Mouse (Mus musculus) embryo, embryonic 10 days (tissue): ENCODE measurements around the gene Harbi1.

Experiments used
- DNase-seq: peaks from one replicate; pipeline ENCODE4 v3.0.0-alpha.2; 2015; ENCODE audit warnings: low spot score

The Harbi1 gene

DNA sequence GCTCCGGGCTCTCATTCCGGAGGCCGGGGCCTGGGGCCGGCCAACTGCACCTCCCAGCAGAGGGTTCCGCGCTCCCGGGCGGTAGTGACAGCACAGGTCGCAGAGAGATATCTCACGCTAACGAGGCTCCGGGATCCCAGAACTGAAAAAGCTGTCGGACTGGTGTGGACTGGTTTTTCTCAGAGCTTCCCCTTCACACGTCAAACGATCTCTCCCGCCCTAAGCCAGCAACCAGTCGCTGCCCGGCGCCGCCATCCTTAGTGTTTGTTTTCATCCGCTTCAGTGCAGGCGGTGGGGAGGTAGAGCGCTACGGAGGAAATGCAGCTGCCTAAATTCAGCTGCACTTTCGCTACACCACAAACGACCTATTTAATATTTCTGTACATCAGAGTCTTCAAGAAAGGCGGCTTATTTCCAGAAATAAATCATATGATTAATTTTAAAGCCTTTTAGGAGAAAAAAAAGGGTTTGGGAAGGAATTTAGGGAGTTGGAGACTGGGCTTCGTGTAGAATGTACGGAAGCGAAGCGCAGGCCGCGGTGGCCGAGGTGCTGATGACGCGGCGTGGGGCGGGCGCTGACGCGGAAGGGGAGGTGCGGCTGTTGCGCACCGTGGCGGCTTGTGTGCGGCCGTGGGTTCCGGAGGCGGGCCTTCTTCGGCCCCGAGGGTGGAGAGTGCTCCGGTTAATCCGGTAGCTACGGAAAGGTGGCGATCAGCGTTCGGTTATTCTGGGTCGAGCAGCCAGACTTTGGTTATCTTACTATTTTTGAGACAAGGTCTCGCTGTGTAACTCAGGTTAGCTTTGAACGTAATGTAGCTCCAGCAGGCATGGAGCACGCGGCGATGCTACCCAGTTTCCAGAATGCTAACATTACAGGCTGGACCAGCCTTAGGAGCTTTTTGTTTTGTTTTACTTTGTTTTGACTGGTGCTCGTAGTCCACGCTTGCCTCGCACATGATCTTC lies at the start of gene Harbi1, which contains the start of gene Atg13:
TSS of gene Harbi1 (plus strand) at position 581 of the 963 bp plus-strand sequence.
TSS of gene Atg13 (minus strand) at position 305 of the 963 bp plus-strand sequence.
- peak; percentile 97 for DNase-seq

DNA sequence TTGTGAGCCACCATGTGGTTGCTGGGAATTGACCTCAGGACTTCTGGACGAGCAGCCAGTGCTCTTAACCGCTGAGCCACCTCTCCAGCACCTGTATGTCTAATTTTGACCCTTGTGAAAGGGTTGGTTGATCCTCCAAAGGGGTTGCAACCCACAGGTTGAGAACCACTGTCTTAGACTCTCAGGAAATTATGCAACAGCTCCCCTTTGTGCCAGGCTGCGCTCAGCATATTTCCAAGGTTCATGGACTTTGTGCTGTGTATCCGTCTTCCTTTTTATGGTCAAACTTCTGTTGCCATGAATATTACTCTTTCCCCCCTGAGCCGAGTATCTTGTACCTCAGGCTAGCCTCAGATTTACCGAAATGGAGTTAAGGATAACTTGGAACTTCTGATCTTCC lies 49.7 kb upstream of the Harbi1 start:
- no peak for DNase-seq

DNA sequence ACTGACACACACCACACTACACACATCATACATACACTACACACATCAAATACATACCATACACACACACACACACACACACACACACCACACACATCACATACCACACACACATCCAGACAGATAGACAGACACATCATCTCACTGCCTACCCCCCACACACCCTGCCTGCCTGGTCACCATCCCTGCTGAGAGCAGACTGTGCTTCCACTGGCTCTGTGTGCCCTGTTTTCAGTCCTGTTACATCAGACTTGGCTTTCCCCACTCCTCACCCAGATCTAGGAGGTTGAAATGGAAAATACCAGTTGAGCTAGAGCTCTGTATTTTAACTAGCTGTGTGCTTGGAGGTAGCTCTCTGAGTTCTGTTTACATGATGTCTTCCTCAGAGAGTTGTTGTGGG lies 45.9 kb upstream of the Harbi1 start:
- no peak for DNase-seq

DNA sequence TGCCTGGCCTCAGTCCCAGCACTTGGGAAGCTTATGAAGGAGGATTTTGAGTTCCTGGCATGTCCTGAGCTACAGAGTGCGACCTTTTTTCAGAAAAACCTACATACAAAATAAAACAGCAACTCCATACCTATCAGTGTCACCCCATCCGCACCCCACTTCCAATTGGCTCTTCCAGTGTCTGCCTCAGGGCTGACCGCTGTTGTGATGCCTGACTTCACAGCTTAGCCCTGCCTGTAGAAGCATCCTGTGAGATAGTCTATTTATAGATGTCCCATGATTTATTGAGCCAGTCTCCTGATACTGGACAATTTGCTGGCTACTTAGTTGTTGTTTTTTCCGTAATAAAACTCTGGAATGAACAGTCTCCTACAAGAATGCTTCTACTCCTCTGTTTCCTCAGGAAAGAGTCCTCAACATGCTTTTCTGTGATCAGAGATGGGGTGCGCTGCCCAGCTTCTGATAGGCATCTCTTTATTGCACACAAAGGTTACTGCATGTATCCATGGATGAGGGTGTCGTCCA lies 44.2 kb upstream of the Harbi1 start:
- DNase-seq, result no peak

DNA sequence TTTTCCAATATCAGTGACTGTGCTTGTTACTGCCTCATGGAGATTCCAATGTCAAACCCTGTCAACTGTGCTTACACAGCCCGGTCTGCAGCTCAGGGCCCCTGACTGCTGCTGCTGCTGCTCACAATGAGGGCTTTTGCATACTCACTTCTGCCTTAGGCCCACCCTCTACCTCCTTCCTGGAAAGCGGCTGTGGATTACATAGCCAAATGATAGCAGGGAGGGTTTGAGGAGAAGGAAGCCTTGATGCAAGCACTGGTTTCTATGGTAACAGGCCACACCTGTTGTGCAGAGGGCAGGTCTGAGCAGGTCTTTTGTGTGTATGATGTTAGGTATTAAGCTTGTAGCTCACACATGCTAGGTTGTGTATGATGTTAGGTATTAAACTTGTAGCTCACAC lies 42.9 kb upstream of the Harbi1 start:
- DNase-seq, result no peak

DNA sequence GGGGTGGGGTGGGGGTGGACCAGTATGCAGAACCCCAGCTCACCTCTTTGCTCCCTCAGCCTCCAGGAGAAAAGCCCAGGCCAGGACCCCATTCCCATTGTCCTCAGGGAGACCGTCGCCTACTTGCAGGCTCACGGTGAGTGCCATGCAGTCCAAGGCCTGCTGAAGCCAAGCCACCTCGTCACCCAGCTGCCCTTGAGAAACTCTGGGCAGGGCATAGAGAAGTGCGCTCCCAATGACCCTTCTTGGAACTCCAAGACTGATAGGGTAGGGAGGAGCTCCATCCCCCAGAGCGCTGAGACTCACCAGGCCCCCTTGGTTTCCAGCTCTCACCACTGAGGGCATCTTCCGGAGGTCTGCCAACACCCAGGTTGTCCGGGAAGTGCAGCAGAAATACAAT lies 41.3 kb upstream of the Harbi1 start:
- DNase-seq, result no peak

DNA sequence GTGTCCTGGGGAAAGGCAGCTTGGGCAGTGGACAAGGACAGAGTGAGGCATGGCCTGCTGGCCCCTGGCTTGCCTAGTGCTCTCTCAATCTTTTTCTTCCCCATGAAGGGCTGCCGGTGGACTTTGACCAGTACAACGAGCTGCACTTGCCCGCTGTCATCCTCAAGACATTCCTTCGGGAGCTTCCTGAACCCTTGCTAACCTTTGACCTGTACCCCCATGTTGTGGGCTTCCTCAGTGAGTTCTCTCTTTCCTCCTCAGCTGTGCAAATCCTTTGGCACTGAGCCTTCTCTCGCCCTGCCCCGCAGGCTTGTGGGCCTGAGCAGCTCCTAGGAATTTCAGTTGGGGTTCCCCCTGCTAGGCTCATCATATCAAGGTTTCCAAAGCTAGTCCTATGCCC lies 40.6 kb upstream of the Harbi1 start:
- DNase-seq, result no peak

DNA sequence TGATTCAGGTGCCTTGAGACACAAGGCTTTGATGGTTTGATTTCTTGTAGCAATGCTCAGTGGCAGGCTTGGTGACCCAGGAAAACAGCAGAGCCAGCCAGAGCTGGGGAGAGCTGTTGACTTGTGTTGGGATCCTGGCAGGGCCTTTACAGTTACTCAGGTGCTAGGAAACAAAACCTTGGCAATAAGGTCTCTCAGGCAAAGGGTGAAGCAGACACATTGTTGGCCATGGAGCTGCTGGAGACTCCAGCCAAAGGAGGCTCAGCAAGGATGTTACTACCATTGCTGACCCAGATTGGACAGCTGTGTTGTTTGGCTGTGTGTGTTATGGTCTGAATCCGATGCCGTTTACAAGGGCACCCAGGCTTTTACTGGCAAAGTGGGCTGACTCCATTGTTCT lies 37.1 kb upstream of the Harbi1 start:
- DNase-seq, result no peak

DNA sequence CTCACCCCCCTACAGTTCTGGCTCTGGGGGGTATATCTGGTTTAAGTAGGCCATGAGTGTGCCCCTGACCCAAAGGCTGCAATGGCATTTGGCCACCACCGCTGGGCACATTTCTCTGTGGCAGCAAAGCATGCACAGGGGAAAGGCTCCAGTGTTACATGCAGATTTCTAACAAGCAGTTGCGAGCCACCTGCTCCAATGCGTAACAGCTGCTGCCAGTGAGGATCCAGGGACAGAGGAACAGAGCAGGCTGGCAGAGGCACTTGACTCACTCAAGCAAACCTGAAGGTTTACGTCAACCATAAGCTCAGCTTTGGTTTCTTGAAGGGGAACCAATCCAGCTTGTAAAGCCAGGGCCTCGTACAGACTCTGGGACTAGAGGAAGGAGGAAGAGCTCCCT lies 35.8 kb upstream of the Harbi1 start:
- no peak for DNase-seq

DNA sequence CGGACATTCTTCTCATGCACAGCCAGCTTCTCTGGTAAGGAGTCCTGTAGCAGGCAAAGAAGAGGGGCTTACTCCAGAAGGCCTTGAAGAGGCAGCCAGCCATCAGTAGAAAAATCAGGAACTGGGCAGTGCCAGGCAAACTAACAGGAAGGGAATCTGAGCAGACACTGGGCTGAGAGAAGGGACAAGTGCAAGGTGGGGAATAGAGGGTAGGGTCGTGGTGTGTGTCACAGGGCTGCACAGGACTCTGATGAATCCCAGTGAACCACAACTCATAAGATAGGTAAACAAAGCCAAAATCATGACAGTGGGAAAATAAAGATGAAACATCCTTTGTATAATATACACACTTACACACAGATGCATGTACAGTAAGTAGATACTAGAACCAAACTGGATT lies 34.2 kb upstream of the Harbi1 start:
- DNase-seq, result no peak

DNA sequence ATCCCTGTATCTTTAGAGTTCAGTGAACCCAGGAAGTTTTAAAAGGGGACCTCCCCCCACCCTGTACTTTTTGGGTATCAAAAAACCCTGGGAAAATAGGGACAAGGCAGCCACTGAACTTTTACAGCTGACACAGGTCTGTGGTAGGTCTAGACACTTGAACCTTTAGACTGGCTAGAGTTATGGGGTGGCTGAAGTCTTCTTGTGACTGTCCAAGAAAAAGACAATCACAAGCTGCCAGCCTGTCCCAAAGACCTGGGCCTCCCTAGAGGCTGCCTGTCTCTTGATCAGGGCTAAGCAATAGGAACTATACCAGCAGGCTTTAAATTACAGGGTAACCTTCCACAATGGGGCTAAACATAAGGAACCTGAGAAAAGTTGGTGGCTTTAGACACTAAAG lies 33.7 kb upstream of the Harbi1 start:
- no peak for DNase-seq

DNA sequence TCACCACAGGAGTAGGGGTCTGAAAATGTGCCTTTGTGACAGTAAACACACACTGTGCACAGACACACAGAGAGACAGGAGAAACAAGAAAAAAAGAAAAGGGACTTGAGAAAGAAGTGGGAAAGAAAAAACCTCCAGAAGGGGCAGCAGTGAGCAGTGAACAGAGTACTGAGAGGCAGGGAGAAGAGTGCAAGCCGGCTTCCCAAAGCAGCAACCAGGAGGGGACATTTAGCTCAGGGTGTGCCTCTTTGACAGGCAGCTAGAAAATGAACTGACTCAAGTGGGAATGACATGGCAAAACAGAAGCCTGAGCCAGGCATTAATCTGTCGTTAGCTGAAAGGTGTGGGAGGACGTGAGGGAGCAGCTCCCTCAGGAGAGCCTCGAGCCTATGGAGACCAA lies 27.8 kb upstream of the Harbi1 start:
- peak; percentile 19 for DNase-seq

DNA sequence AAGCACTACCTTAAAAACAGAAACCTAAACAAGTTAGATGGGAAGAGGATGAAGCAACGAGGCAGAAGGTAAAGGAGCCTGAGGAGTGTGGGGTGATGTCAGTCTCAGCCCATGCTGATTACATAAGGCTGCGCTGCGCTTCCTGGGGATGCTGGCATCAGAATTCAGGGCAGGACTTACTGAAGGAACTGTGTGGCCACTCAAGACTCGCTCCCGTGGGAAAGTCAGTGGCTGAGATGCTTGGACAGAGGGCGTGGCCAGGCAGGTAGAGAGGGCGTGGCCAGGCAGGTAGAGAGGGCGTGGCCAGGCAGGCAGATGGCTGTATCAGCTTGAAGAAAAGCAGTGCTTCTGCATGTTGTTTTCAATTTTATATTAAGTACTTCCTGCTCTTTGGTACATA lies 26.7 kb upstream of the Harbi1 start:
- DNase-seq, result no peak

DNA sequence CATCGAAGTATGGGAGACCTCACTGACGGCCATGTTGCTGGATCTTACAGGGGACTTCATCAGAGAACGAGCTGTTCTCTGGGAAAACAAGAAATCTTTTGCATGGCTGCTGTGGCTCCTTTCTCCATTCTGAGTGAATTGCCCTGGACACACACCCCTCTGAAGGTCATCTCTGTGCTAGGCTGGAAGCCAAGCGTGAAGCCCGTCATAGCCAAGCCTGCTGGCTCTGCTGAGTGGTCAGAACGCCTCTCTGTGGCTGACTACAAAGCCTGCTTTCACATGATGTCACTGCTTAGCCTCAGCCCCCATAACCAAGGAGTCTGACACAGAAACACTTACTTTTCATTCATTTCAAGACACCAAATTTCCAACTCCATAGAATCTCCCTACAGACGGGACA lies 21.2 kb upstream of the Harbi1 start:
- no peak for DNase-seq

DNA sequence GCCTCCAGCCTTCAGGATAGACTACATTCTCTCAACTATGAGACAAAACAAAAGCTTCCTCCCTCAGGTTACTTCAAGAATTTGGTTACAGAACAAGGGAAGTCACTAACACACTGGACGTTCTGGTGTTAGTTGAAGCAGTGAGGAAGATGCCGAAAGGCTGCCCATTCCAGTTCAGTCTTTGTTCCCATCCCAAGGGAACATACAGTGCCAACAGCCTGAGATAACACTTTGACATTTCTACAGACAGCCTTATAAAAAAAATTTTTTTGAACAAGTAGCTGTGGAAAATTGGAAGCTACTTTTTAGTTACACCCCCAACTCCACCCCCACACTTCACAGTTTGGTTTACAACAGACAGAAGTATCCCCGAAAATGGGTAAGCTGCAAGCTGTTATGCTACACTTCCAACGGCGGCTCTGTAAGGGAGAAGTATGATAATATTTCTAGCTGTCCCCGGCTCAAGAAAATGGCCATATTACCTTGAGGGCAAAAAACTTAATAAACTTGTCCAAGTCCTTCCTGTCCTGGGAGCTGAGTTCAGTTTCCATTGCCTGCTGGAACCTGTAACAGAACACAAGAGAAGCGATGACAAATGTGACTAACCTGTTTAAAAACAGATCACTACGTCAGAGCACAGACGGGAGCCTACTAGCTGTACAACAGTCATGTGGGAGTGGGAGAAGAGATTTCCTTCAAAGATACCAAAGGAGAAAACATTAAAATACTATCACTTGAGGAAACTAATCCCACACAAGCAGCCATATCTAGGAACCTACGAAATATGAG lies 15.0 kb upstream of the Harbi1 start:
- DNase-seq, result no peak

DNA sequence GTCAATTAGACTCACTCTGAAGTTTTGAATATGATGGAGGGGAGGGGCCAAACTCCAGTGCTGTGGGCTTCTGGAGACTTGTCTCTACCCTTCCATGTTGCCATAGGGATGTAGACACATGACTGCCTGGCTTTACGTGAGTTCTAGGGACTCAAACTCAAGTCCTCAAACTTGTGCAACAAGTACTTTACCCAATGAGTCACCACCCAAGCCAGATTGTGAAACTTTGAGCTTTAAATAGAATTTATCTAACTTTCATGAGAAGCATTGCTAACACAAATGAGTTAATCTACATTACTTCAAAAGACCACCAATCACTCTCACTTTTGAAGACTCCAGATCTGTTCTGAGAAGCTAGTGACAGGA lies 14.4 kb upstream of the Harbi1 start:
- no peak for DNase-seq

DNA sequence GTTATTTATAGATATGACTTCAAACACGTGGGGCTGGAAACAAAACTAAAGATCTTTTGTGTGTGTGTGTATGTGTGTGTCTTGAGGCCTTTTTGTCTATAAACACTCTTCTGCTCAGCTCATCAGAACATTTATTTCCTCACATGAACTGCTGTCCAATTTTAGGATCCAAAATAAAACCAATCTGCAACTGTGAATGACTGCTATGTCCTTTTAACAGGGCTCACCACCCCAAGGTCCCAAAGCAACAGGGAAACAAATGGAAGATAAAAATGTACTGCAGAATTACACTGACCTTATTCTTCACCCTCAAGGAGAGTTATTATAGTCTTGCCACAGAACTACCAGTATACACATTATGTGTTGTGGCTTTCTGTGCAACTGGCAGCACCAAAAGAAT lies 11.4 kb upstream of the Harbi1 start:
- DNase-seq, result no peak

DNA sequence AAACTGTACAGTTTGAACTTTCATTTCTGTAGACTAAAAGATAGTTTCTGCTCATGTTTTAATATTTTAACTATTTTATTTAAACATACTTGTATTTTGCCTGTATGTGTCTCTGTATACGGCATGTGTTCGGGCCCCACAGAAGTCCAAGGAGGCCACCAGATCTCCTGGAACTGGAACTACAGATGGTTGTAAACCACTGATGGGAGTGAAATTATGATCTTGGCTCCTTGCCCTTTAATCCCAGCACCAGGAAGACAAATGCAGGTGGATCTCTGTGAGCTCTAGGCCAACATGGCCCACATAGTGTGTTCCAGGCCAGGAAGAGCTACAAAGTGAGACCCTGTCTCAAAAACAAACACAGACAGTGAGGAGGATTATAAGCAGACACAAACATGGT lies 9.3 kb upstream of the Harbi1 start:
- DNase-seq, result no peak

DNA sequence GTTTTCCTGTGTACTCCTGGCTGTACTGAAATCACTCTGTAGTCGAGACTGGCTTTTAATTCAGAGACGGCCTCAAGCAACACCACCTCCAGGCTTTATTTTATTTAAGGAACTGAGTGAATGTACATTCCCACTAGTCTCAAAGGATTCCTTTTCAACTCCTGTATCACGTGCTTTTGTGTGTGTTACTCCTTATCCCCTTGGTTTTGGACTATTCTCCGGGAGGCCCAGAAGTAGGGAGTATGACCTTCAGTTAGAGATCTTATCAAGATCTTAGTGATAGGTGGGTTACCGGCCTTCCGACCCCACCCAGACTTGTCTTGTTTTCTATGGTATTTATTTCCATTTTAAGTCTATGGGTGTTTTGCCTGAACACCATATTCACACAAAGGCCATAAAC lies 4.9 kb upstream of the Harbi1 start:
- DNase-seq, result no peak

DNA sequence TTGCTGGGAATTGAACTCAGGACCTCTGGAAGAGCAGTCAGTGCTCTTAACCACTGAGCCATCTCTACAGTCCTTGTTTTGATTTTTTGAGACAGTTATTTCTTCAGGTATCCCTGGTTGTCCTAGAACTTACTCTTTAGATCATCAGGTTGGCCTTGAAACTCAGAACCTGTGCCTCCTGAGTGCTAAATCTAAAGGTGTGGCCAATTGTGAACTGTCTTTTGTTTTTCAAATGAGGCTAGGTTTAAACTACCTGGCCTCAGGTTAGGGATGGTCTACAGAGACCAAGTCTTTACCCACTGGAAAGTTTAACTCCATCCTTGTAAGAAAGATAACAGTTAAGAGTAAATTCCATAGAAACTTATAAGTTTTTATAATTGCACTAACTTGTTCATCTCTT lies 4.2 kb upstream of the Harbi1 start:
- DNase-seq, result no peak

DNA sequence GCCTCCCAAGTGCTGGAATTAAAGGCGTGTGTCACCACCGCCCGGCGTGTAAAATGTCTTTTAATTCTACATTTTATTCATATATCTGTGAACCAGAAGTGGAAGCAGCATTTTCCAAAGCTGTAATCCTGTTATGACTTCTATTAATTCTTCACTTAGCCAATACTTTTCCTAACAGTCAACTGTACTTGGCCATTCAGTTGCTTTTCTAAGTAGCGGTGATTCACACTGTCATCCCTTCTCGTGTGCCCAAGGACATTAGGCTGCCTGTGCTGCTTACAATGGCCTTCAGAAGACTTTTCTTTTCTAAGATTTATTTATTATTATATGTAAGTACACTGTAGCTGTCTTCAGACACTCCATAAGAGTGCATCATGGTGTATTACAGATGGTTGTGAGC lies 2.3 kb upstream of the Harbi1 start:
- no peak for DNase-seq

DNA sequence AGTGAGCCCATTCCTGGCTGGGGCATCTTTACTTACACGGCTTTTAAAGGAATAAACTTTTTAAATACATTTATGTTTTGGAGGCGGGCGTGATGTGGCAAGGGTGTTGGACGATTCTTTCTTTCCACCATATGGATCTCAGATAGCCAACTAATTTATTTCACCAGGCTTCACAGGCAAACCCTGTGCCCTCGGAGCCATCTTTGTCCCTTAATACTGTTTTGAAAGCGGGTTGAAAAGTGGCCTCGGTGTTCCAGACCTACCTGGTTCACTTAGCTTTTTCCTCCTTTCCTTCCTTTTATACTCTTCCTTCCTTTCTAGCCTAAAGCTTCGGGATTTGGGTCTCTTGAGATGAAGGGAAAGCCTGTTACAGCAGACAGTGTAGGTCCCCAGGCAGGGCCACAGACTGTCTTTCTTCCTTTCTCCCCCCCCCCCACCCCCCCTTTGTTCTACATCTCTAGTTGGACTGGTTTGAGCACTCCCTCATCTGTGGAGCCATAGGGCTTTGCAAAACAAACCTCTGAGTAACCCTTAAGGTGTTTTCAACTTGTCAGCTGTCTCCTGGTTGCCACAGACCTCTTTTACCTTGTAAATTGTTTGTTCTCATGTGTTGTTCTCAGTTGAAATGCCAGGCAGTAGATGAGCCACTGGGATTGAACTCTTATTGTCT lies 739 bp downstream of the Harbi1 start:
- no peak for DNase-seq

DNA sequence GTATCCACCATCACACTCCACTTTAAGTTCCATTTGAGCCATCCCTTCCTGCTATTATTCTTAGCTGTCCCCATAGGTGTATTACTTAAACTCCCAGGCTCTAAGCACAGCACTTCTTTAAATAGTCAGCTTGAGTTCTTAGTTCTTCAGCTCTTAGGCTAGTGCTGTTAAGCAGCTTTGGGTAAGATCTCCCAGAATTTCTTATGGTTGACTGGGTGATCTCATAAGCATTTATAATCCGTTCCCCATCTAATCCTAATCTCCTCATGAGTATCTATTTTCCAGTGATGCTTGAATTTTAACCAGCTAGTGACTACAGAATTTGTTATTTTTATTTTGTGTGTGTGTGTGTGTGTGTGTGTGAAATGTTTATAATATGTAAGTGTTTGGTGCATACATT lies 4.3 kb downstream of the Harbi1 start:
- DNase-seq, result no peak
